ENCODE assay signal across 33 mouse cellular contexts in the genomic region with DNA sequence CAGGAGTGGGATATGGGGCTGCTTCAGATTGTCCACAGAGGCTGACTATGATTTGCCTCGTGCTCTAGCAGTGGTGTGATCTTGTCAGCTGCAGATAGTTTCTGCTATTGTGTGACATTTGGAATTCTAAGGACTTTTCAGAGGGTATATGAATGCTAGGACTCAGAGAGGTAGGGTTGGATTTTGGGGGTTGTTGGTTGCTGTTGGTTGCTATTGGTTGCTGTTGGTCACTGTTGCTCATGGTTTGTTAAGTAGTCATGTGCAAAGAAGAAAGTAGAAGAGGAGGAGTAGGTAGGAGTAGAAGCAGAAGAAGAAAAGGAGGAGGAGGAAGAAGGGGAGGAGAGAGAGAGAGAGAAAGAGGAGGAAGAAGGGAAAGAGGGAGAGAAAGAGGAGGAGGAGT. TPM values are rescaled to one million over a fixed set of nuclear protein-coding genes. Genes with fewer than 3 reads are reported as not detected.
DNase-seq lines count a peak whose midpoint lies in the region; ATAC-seq and TF ChIP-seq lines count a peak whose summit lies in the region.
"Had no signal": no experiment of that assay in that cellular context is flagged by ENCODE, and none has a peak within 500 bp of the region (broad histone marks: within the 10 kb centered on the region; RNA-seq: fewer than 3 reads in every experiment).

A gene (plus strand): TSS at position 301 of the 400 bp plus-strand sequence.

- DNase-seq in heart, adult 2 months = no peak
- no peak for DNase-seq in heart, adult 9 months (ENCODE audit: low spot score in 2 of 2)
- no peak for DNase-seq in heart, adult 11 months
- no peak for DNase-seq in heart, postnatal 14 days
- no peak for DNase-seq in midbrain, postnatal 0 days (ENCODE audit: low spot score)
- DNase-seq: adrenal gland, adult 8-10 months; adrenal gland, postnatal 25 days; cerebellum, adult 11-12 months; cerebellum, adult 8-10 months; cerebellum, postnatal 10 days; cerebellum, postnatal 36 days; embryo, embryonic 11 days; gastrocnemius, postnatal 25 days; kidney, adult 11 months; kidney, adult 8-10 months had no signal

- WGBS in heart, adult 2 months = 26% methylated on average over 1 of the region's 1 CpGs
- 40% methylated on average over 1 of the region's 1 CpGs for WGBS in heart, embryonic 12.5 days
- 28% methylated on average over 1 of the region's 1 CpGs for WGBS in heart, embryonic 15.5 days
- WGBS in midbrain, postnatal 0 days = 80% methylated on average over 1 of the region's 1 CpGs
- WGBS in midbrain, embryonic 13.5 days = 73% methylated on average over 1 of the region's 1 CpGs

- ATAC-seq in heart, embryonic 12.5 days (ENCODE audit: insufficient number of reproducible peaks, low FRiP score) = no peak
- no peak for ATAC-seq in heart, embryonic 15.5 days (replicated peaks; ENCODE audit: insufficient number of reproducible peaks, insufficient read depth, low FRiP score, low read depth)
- no peak for ATAC-seq in midbrain, postnatal 0 days (ENCODE audit: low FRiP score)
- no peak for ATAC-seq in midbrain, embryonic 13.5 days
- ATAC-seq: activated CD4-positive, CD25-positive, alpha-beta regulatory T cell, adult 4 months; forebrain, embryonic 15.5 days; hindbrain, embryonic 16.5 days; intestine, embryonic 15.5 days had no signal

- H3K9me3 ChIP-seq in heart, embryonic 12.5 days (replicated peaks) = no peaks in the 10 kb centered on the region
- H3K9me3 ChIP-seq in heart, embryonic 15.5 days (replicated peaks) = no peaks in the 10 kb centered on the region
- no peaks in the 10 kb centered on the region for H3K9me3 ChIP-seq in midbrain, postnatal 0 days (ENCODE audit: low read length)
- no peaks in the 10 kb centered on the region for H3K9me3 ChIP-seq in midbrain, embryonic 13.5 days
- H3K9me3 ChIP-seq: embryonic facial prominence, embryonic 10.5 days; embryonic facial prominence, embryonic 13.5 days; forebrain, embryonic 12.5 days; forebrain, embryonic 15.5 days; hindbrain, embryonic 10.5 days; hindbrain, embryonic 13.5 days; intestine, embryonic 15.5 days had no signal

- H3K79me2 ChIP-seq in heart, adult 2 months (replicated peaks; ENCODE audit: control insufficient read depth, insufficient read depth, low read length) = no peaks in the 10 kb centered on the region

- peaks cover 13% of the 10 kb centered on the region for H3K36me3 ChIP-seq in heart, adult 2 months (ENCODE audit: control insufficient read depth, insufficient read depth, low read length)
- peaks cover 77% of the 10 kb centered on the region for H3K36me3 ChIP-seq in heart, embryonic 12.5 days
- peaks cover 38% of the 10 kb centered on the region for H3K36me3 ChIP-seq in heart, embryonic 15.5 days
- H3K36me3 ChIP-seq in midbrain, postnatal 0 days (ENCODE audit: insufficient read depth, low read length) = no peaks in the 10 kb centered on the region
- H3K36me3 ChIP-seq in midbrain, embryonic 13.5 days = no peaks in the 10 kb centered on the region
- H3K36me3 ChIP-seq: embryonic facial prominence, embryonic 10.5 days; embryonic facial prominence, embryonic 13.5 days; forebrain, embryonic 12.5 days; forebrain, embryonic 15.5 days; hindbrain, embryonic 10.5 days; hindbrain, embryonic 13.5 days; intestine, embryonic 15.5 days had no signal

- no peaks in the 10 kb centered on the region for H3K4me1 ChIP-seq in heart, adult 2 months (ENCODE audit: control insufficient read depth, insufficient read depth, low read length)
- H3K4me1 ChIP-seq in heart, embryonic 12.5 days (replicated peaks) = peaks cover 49% of the 10 kb centered on the region
- peaks cover 26% of the 10 kb centered on the region for H3K4me1 ChIP-seq in heart, embryonic 15.5 days (replicated peaks)
- 0 out of 2 replicates have a peak, but pooled peaks cover 4% of the 10 kb centered on the region for H3K4me1 ChIP-seq in midbrain, postnatal 0 days (ENCODE audit: insufficient read depth, low read length)
- peaks cover 12% of the 10 kb centered on the region for H3K4me1 ChIP-seq in midbrain, embryonic 13.5 days (replicated peaks)
- H3K4me1 ChIP-seq: embryonic facial prominence, embryonic 13.5 days; intestine, embryonic 15.5 days had no signal

- no peak for TF ChIP-seq POLR2A in heart, adult 2 months (IDR thresholded peaks at IDR 0.05; ENCODE audit: insufficient read depth, low read depth, low read length)

- intact Hi-C loops in heart, adult 2 months (cut with DNase I) = no loop called here
- intact Hi-C loops in heart, postnatal 14 days (cut with DNase I) = no loop called here

- no peak for TF ChIP-seq EP300 in heart, adult 2 months (IDR thresholded peaks at IDR 0.05; ENCODE audit: insufficient read depth, low read depth, low read length)

- H3K9ac ChIP-seq in heart, adult 2 months (ENCODE audit: low read depth, low read length) = 0 out of 2 replicates have a peak within 1 kb of the TSS, but pooled peaks have one; percentile 19
- H3K9ac ChIP-seq in heart, embryonic 12.5 days = peak within 1 kb of the TSS; percentile 50
- peak within 1 kb of the TSS; percentile 10; the same call in 1 of the 2 replicates for H3K9ac ChIP-seq in heart, embryonic 15.5 days
- no peak within 1 kb of the TSS for H3K9ac ChIP-seq in midbrain, postnatal 0 days (replicated peaks; ENCODE audit: low read length, poor library complexity, severe bottlenecking)
- H3K9ac ChIP-seq in midbrain, embryonic 13.5 days (replicated peaks) = no peak within 1 kb of the TSS
- H3K9ac ChIP-seq: embryonic facial prominence, embryonic 13.5 days; forebrain, embryonic 12.5 days; forebrain, embryonic 15.5 days; hindbrain, embryonic 13.5 days; intestine, embryonic 15.5 days had no signal

- no peak for TF ChIP-seq CTCF in heart, adult 2 months (IDR thresholded peaks at IDR 0.05)
- TF ChIP-seq CTCF in midbrain, postnatal 0 days (IDR thresholded peaks at IDR 0.05) = no peak

- peak within 1 kb of the TSS; percentile 3 for H3K4me3 ChIP-seq in heart, adult 2 months
- H3K4me3 ChIP-seq in heart, embryonic 12.5 days = no peak within 1 kb of the TSS
- no peak within 1 kb of the TSS for H3K4me3 ChIP-seq in heart, embryonic 15.5 days
- no peak within 1 kb of the TSS for H3K4me3 ChIP-seq in midbrain, postnatal 0 days (ENCODE audit: low read depth, low read length)
- no peak within 1 kb of the TSS for H3K4me3 ChIP-seq in midbrain, embryonic 13.5 days (replicated peaks)
- H3K4me3 ChIP-seq: embryonic facial prominence, embryonic 10.5 days; embryonic facial prominence, embryonic 13.5 days; erythroblast, embryonic 14.5 days; forebrain, embryonic 12.5 days; forebrain, embryonic 15.5 days; hindbrain, embryonic 10.5 days; hindbrain, embryonic 13.5 days; intestine, embryonic 15.5 days had no signal

- no peaks in the 10 kb centered on the region for H3K27me3 ChIP-seq in heart, adult 2 months (ENCODE audit: control insufficient read depth, insufficient read depth, low read length)
- H3K27me3 ChIP-seq in heart, embryonic 12.5 days (replicated peaks) = no peaks in the 10 kb centered on the region
- H3K27me3 ChIP-seq in heart, embryonic 15.5 days = no peaks in the 10 kb centered on the region
- H3K27me3 ChIP-seq in midbrain, postnatal 0 days (ENCODE audit: insufficient read depth, low read length) = no peaks in the 10 kb centered on the region
- no peaks in the 10 kb centered on the region for H3K27me3 ChIP-seq in midbrain, embryonic 13.5 days
- H3K27me3 ChIP-seq: forebrain, embryonic 15.5 days; intestine, embryonic 15.5 days had no signal

- 0 out of 2 replicates have a peak within 1 kb of the TSS, but pooled peaks have one; percentile 10 for H3K4me2 ChIP-seq in heart, embryonic 12.5 days
- H3K4me2 ChIP-seq in heart, embryonic 15.5 days = 0 out of 2 replicates have a peak within 1 kb of the TSS, but pooled peaks have one; percentile 16
- no peak within 1 kb of the TSS for H3K4me2 ChIP-seq in midbrain, postnatal 0 days (ENCODE audit: low read depth, low read length, poor library complexity, severe bottlenecking)
- H3K4me2 ChIP-seq in midbrain, embryonic 13.5 days (replicated peaks) = no peak within 1 kb of the TSS
- H3K4me2 ChIP-seq: embryonic facial prominence, embryonic 13.5 days; forebrain, embryonic 12.5 days; forebrain, embryonic 15.5 days; hindbrain, embryonic 13.5 days; intestine, embryonic 15.5 days had no signal

- no peak within 1 kb of the TSS; the same call in 1 of the 2 replicates for H3K27ac ChIP-seq in heart, adult 2 months
- peak within 1 kb of the TSS; percentile 84 for H3K27ac ChIP-seq in heart, embryonic 12.5 days (ENCODE audit: poor library complexity, severe bottlenecking)
- H3K27ac ChIP-seq in heart, embryonic 15.5 days = peak within 1 kb of the TSS; percentile 66
- H3K27ac ChIP-seq in midbrain, postnatal 0 days (ENCODE audit: low read depth, low read length) = 0 out of 2 replicates have a peak within 1 kb of the TSS, but pooled peaks have one; percentile 12
- H3K27ac ChIP-seq in midbrain, embryonic 13.5 days = no peak within 1 kb of the TSS
- H3K27ac ChIP-seq: embryonic facial prominence, embryonic 10.5 days; embryonic facial prominence, embryonic 13.5 days; forebrain, embryonic 12.5 days; forebrain, embryonic 15.5 days; hindbrain, embryonic 10.5 days; intestine, embryonic 15.5 days had no signal

RNA-seq across cellular contexts. Expression of the gene that starts here (rescaled TPM):
- total RNA-seq in heart, adult 2 months (2021) = not detected
- polyA plus RNA-seq in heart, adult 2 months (2012; rRNA removed) = not detected in 2 replicates
- polyA plus RNA-seq in heart, embryonic 12.5 days (2016; fragmentation: Nextera tagmentation; extraction: Ambion mirVana) = not detected in 2 replicates
- polyA plus RNA-seq in heart, embryonic 15.5 days (2015; fragmentation: Nextera tagmentation; extraction: Ambion mirVana) = not detected in 2 replicates
- total RNA-seq in heart, postnatal 14 days (2021) = not detected
- not detected in 2 replicates for total RNA-seq in midbrain, postnatal 0 days (2014; rRNA removed)
- not detected in 2 replicates for polyA plus RNA-seq in midbrain, postnatal 0 days (2015; fragmentation: Nextera tagmentation; extraction: Ambion mirVana)
- polyA plus RNA-seq in midbrain, embryonic 13.5 days (2015; fragmentation: Nextera tagmentation; extraction: Ambion mirVana) = not detected in 2 replicates
- total RNA-seq: adrenal gland, adult 8-10 months; adrenal gland, postnatal 25 days; ES-E14; gastrocnemius, adult 8-10 months; gastrocnemius, postnatal 25 days had no signal
- polyA plus RNA-seq: activated CD4-positive, CD25-positive, alpha-beta regulatory T cell, adult 4 months; brain, embryonic 14.5 days; cortical plate, adult 2 months; embryonic facial prominence, embryonic 10.5 days; embryonic facial prominence, embryonic 13.5 days; erythroblast, embryonic 14.5 days; forebrain, embryonic 12.5 days; forebrain, embryonic 15.5 days; gonadal fat pad, adult 2 months; hindbrain, embryonic 10.5 days; hindbrain, embryonic 13.5 days; hindbrain, embryonic 16.5 days; intestine, embryonic 15.5 days had no signal

Comparison
In these comparisons a context has a peak if more than half of its experiments do, and no peak if none do; other contexts are left out.
1. H3K27ac ChIP-seq: peak in heart, embryonic 12.5 days (single experiment), heart, embryonic 15.5 days (single experiment) and midbrain, postnatal 0 days (single experiment); none in heart, adult 2 months (single experiment) and midbrain, embryonic 13.5 days (single experiment).
2. H3K9ac ChIP-seq: peak in heart, adult 2 months (single experiment), heart, embryonic 12.5 days (single experiment) and heart, embryonic 15.5 days (single experiment); none in midbrain, postnatal 0 days (single experiment) and midbrain, embryonic 13.5 days (single experiment).
3. H3K4me2 ChIP-seq: peak in heart, embryonic 12.5 days (single experiment) and heart, embryonic 15.5 days (single experiment); none in midbrain, postnatal 0 days (single experiment) and midbrain, embryonic 13.5 days (single experiment).